Mouse (Mus musculus) myocyte (in vitro differentiated cells): ENCODE measurements around the gene Tub.

ENCODE experiments used
- E2F4 ChIP-seq: IDR thresholded peaks from one replicate; pipeline ENCODE4 v1.6.1; 2011; ENCODE audit warnings: mild to moderate bottlenecking, control low read depth, moderate library complexity; ENCODE audit not compliant: insufficient read depth
- MAX ChIP-seq: IDR thresholded peaks from one replicate; pipeline ENCODE4 v1.6.1; 2011; ENCODE audit warnings: low read depth, mild to moderate bottlenecking, control low read depth
- MYOG ChIP-seq, 3 experiments: IDR thresholded peaks; one replicate each; pipeline ENCODE4 v1.6.1; 2011; ENCODE audit warnings: control low read depth in 2 of 3, low read depth in 2 of 3, mild to moderate bottlenecking in 2 of 3; ENCODE audit not compliant: insufficient read length in 2 of 3, control insufficient read depth in 1 of 3, insufficient read depth in 1 of 3
- POLR2A ChIP-seq: IDR thresholded peaks from one replicate; pipeline ENCODE4 v1.6.1; 2011; ENCODE audit warnings: low read depth, mild to moderate bottlenecking, control low read depth, moderate library complexity; ENCODE audit not compliant: insufficient read length
- TCF12 ChIP-seq: IDR thresholded peaks from one replicate; pipeline ENCODE4 v1.6.1; 2011; ENCODE audit warnings: mild to moderate bottlenecking, control low read depth; ENCODE audit not compliant: poor library complexity, insufficient read depth, severe bottlenecking

- TF ChIP-seq POLR2A, result no peak
- no peak for TF ChIP-seq E2F4
- TF ChIP-seq MAX, result no peak
- no peak for TF ChIP-seq MYOG (IDR thresholded peaks at IDR 0.05; ENCODE audit: control insufficient read depth in 1 of 3, insufficient read depth in 1 of 3, insufficient read length in 2 of 3, low read depth in 2 of 3)
- no peak for TF ChIP-seq TCF12
These were observed 63.0 kb downstream of the Tub start for GRCm38 (mm10) chr7:109012998-109013625.
